Mouse (Mus musculus): ENCODE results near the gene Ralgapb. TPM values are rescaled to one million over a fixed set of nuclear protein-coding genes. Genes with fewer than 3 reads are reported as not detected.
A peak's percentile ranks its signal among the peaks of the same experiment; 100 is the strongest.

Gene Ralgapb
- total and polyA plus RNA-seq, 2 experiments from 2014 or later, result 17.8 to 66.1 TPM

- no peak for TF ChIP-seq CTCF (IDR thresholded peaks at IDR 0.05; ENCODE audit: low read depth)
- no peak for DNase-seq (ENCODE audit: low spot score)
- 65% methylated on average over 8 of the region's 8 CpGs for WGBS
These were observed 113.4 kb downstream of the Ralgapb start for GRCm38 (mm10) chr2:158523060-158523459.

DNA sequence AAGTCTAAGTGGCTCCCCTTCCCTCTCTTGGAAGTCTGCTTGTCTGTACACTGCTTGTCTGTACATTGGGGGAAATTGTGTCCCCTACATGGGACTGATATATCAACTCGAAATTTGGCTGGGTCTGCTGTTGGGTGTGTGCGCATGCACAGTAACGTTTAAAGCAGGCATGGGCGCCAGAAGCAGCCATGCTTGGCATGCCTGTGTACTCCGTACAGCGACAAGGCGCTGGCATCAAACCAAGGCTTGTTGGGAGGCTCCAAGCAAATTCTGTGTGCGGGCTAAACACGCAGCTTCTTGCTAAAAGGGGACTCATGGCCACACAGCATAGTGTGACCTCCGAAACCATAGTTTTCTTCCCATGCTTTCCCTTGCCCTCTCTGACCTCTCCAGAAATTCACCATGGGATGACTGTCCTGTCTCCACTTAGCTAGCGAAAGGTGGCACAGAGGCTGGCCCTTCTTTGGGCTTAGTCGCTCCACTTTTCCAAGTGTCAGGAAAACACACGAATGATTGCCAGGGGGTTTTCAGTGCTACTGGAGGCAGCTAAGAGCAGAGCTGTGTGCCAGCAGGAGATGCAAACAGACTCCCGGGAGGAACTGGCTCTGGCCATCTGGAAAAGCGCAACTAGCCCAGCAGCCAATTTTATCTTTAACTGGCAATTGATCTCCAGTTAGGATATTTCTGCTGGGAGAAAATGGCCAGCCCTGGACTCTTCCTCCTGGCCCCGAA, 114.6 kb downstream of the Ralgapb start:
- 54% methylated on average over 16 of the region's 16 CpGs for WGBS
- Histone ChIP-seq H3K27ac (no peak overlapping the region), H3K9me3 (ENCODE audit: low read length) (no peaks in the 10 kb centered on the region), H3K36me3 (ENCODE audit: insufficient read depth, low read length) (no peaks in the 10 kb centered on the region), H3K27me3 (ENCODE audit: insufficient read depth, low read length) (no peaks in the 10 kb centered on the region), H3K4me3 (ENCODE audit: low read length) (no peak overlapping the region), H3K4me1 (ENCODE audit: insufficient read depth, low read length) (0 out of 2 replicates have a peak, but pooled peaks cover 5% of the 10 kb centered on the region), H3K4me2 (ENCODE audit: low read depth, low read length) (peak overlapping the region; percentile 12; the same call in 1 of the 2 replicates), H3K9ac (replicated peaks; ENCODE audit: low read length) (no peak overlapping the region)
- no peak for TF ChIP-seq CTCF (IDR thresholded peaks at IDR 0.05; ENCODE audit: low read depth)
- DNase-seq (ENCODE audit: low spot score) (peak; percentile 57), ATAC-seq (peak; percentile 62; the same call in 1 of the 2 replicates)

More at GRCm38 (mm10) chr2:158523060-158523459, 113.4 kb downstream of the Ralgapb start:
- Histone ChIP-seq H3K4me3 (ENCODE audit: low read length) (no peak overlapping the region), H3K4me1 (ENCODE audit: insufficient read depth, low read length) (0 out of 2 replicates have a peak, but pooled peaks cover 5% of the 10 kb centered on the region), H3K27me3 (ENCODE audit: insufficient read depth, low read length) (no peaks in the 10 kb centered on the region), H3K9ac (replicated peaks; ENCODE audit: low read length) (no peak overlapping the region), H3K9me3 (ENCODE audit: low read length) (no peaks in the 10 kb centered on the region), H3K36me3 (ENCODE audit: insufficient read depth, low read length) (no peaks in the 10 kb centered on the region), H3K27ac (no peak overlapping the region), H3K4me2 (ENCODE audit: low read depth, low read length) (no peak overlapping the region)
- no peak for ATAC-seq

DNA sequence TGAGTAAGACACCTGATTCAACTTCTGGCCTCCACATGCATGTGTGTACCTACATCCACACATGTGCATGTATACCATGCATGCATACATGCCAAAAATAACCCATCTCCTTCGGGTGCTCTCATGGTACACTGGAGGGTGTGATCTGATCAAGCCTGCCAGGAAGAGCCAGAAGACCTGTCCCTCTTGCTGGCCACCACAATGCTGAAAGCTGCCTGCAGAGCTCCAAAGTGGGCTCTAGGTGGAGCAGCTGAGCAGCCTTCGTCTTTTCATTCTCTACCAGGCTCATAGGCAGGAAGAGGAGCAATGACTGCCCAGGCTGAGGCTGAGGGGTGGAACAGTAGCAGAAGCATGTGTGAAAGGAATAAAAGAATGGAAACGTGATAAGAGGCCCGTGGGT, 124.4 kb downstream of the Ralgapb start:
- Histone ChIP-seq H3K4me1 (ENCODE audit: insufficient read depth, low read length) (no peaks in the 10 kb centered on the region), H3K4me3 (ENCODE audit: low read length) (no peak overlapping the region), H3K9ac (replicated peaks; ENCODE audit: low read length) (no peak overlapping the region), H3K27me3 (ENCODE audit: insufficient read depth, low read length) (no peaks in the 10 kb centered on the region), H3K4me2 (ENCODE audit: low read depth, low read length) (no peak overlapping the region), H3K9me3 (ENCODE audit: low read length) (no peaks in the 10 kb centered on the region), H3K36me3 (ENCODE audit: insufficient read depth, low read length) (no peaks in the 10 kb centered on the region), H3K27ac (no peak overlapping the region)
- WGBS, result 12% methylated on average over 4 of the region's 4 CpGs
- peak; percentile 84 for ATAC-seq
- TF ChIP-seq CTCF (IDR thresholded peaks at IDR 0.05; ENCODE audit: low read depth), result peak; percentile 91
- DNase-seq (ENCODE audit: low spot score), result peak; percentile 85

DNA sequence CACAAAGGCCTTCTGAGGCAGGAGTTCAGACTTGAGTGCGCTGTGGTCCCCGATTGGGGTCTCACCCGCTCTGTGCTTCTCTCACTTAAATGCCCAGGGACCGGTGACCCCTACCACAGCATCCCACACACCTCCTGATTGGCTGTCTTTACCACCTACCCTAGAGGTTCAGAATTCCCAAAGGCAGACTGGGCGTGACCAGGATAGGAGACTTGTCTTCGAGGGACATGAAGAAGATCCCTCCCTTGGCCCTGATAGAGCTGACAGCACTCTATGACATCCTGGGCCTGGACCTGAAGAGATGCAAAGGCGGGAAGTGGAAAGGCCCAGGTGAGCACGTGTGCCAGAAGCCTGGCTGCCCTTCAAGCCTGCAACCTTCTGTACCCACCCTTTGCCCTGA, 124.9 kb downstream of the Ralgapb start:
- H3K9me3 ChIP-seq (ENCODE audit: low read length), result no peaks in the 10 kb centered on the region
- ATAC-seq (peak; percentile 30; the same call in 1 of the 2 replicates), DNase-seq (ENCODE audit: low spot score) (no peak)
- no peak overlapping the region for H3K4me2 ChIP-seq (ENCODE audit: low read depth, low read length)
- H3K27me3 ChIP-seq (ENCODE audit: insufficient read depth, low read length), result no peaks in the 10 kb centered on the region
- no peak overlapping the region for H3K9ac ChIP-seq (replicated peaks; ENCODE audit: low read length)
- H3K4me3 ChIP-seq (ENCODE audit: low read length), result no peak overlapping the region
- 88% methylated on average over 8 of the region's 8 CpGs for WGBS
- TF ChIP-seq CTCF (IDR thresholded peaks at IDR 0.05; ENCODE audit: low read depth), result no peak
- no peak overlapping the region for H3K27ac ChIP-seq
- no peaks in the 10 kb centered on the region for H3K4me1 ChIP-seq (ENCODE audit: insufficient read depth, low read length)
- H3K36me3 ChIP-seq (ENCODE audit: insufficient read depth, low read length), result no peaks in the 10 kb centered on the region

DNA sequence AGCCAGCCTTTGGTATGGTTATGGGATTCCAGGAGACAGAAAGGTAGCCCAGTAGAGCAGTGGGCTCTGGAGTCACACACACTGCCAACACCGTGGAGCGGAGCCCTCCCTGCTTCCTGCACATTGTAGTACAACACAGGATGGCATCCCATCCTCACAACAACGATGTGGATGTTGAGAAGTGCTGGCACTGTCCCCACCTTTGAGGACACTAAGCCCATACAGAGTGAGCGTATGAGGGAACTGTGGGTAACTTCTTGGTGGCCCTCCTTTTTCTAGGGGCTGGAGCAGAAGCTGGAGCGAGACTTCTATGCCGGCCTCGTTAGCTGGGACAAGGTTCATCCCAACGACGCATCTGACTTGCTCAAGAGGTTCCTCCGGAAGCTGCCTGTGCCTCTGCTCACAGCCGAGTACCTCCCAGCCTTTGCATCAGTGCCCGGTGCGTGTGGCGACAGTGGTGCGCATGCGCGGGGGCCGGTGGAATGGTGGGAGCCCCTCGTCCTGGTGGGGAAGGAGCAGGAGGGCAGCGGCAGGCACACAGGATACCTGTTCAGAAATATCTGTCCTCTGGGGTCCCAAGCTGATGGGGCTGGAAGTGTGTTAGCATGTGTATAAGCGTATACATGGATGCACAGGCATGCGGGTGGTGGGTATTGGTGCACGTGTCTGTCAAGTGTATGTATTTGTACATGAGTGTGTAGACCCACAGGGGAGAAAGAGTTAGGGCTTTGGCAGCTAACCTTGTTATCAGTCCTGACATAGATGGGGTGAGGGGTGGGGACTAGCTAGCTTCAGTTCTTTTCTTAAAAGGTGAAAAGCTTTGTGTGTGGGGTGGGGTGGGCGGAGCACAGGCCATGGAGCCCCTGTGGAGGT, 130.0 kb downstream of the Ralgapb start:
- H3K4me3 ChIP-seq (ENCODE audit: low read length), result 0 out of 2 replicates have a peak overlapping the region, but pooled peaks have one; percentile 7
- H3K27ac ChIP-seq, result no peak overlapping the region
- no peaks in the 10 kb centered on the region for H3K4me1 ChIP-seq (ENCODE audit: insufficient read depth, low read length)
- no peaks in the 10 kb centered on the region for H3K27me3 ChIP-seq (ENCODE audit: insufficient read depth, low read length)
- no peaks in the 10 kb centered on the region for H3K9me3 ChIP-seq (ENCODE audit: low read length)
- ATAC-seq, result peak; percentile 62; the same call in 1 of the 2 replicates
- peak overlapping the region; percentile 17; the same call in 1 of the 2 replicates for H3K9ac ChIP-seq (replicated peaks; ENCODE audit: low read length)
- 53% methylated on average over 24 of the region's 24 CpGs for WGBS
- peak overlapping the region; percentile 46 for H3K4me2 ChIP-seq (ENCODE audit: low read depth, low read length)
- no peaks in the 10 kb centered on the region for H3K36me3 ChIP-seq (ENCODE audit: insufficient read depth, low read length)
- peak; percentile 63 for DNase-seq (ENCODE audit: low spot score)
- no peak for TF ChIP-seq CTCF (IDR thresholded peaks at IDR 0.05; ENCODE audit: low read depth)

- H3K9ac ChIP-seq (replicated peaks; ENCODE audit: low read length), result no peak overlapping the region
- no peak for TF ChIP-seq CTCF (IDR thresholded peaks at IDR 0.05; ENCODE audit: low read depth)
- DNase-seq (ENCODE audit: low spot score) (no peak), ATAC-seq (no peak)
- no peaks in the 10 kb centered on the region for H3K4me1 ChIP-seq (ENCODE audit: insufficient read depth, low read length)
- H3K9me3 ChIP-seq (ENCODE audit: low read length), result no peaks in the 10 kb centered on the region
- no peak overlapping the region for H3K4me3 ChIP-seq (ENCODE audit: low read length)
- H3K27me3 ChIP-seq (ENCODE audit: insufficient read depth, low read length), result no peaks in the 10 kb centered on the region
- H3K36me3 ChIP-seq (ENCODE audit: insufficient read depth, low read length), result no peaks in the 10 kb centered on the region
- H3K4me2 ChIP-seq (ENCODE audit: low read depth, low read length), result no peak overlapping the region
- no peak overlapping the region for H3K27ac ChIP-seq
- 50% methylated on average over 4 of the region's 4 CpGs for WGBS
These were observed 131.6 kb downstream of the Ralgapb start for GRCm38 (mm10) chr2:158541286-158541685.
